Mouse (Mus musculus): Measurements from ENCODE around the gene Btg1. TPM values are rescaled to one million over a fixed set of nuclear protein-coding genes. Genes with fewer than 3 reads are reported as not detected.

Btg1 gene
- polyA plus RNA-seq (2015; fragmentation: Nextera tagmentation; extraction: Ambion mirVana) = 87.6 and 89.2 TPM in 2 replicates

- H3K36me3 ChIP-seq = peaks cover 9% of the 10 kb centered on the region; the same call in 1 of the 2 replicates
- no peaks in the 10 kb centered on the region for H3K27me3 ChIP-seq
- H3K4me2 ChIP-seq (replicated peaks) = peak within 1 kb of the TSS; percentile 47
- WGBS = under 1% methylated on average over 37 of the region's 37 CpGs
- H3K9ac ChIP-seq = peak within 1 kb of the TSS; percentile 85
- peak; percentile 96 for ATAC-seq (ENCODE audit: insufficient number of reproducible peaks, low FRiP score, low TSS enrichment, low read depth)
- H3K27ac ChIP-seq (replicated peaks) = peak within 1 kb of the TSS; percentile 91
- H3K4me1 ChIP-seq = peaks cover 4% of the 10 kb centered on the region
- peak within 1 kb of the TSS; percentile 85 for H3K4me3 ChIP-seq (replicated peaks)
- no peaks in the 10 kb centered on the region for H3K9me3 ChIP-seq (replicated peaks)
These were observed at the start of gene Btg1 for GRCm38 (mm10) chr10:96616709-96617116. TSS of gene Btg1 (plus strand) at chr10:96617006.

GRCm38 (mm10) chr10:96569469-96569868 lies 47.3 kb upstream of the Btg1 start:
- 73% methylated on average over 8 of the region's 8 CpGs for WGBS
- Histone ChIP-seq H3K27me3 (no peaks in the 10 kb centered on the region), H3K27ac (replicated peaks) (no peak overlapping the region), H3K4me3 (replicated peaks) (no peak overlapping the region), H3K36me3 (no peaks in the 10 kb centered on the region), H3K9ac (no peak overlapping the region), H3K9me3 (replicated peaks) (no peaks in the 10 kb centered on the region), H3K4me1 (peaks cover 9% of the 10 kb centered on the region), H3K4me2 (replicated peaks) (no peak overlapping the region)
- no peak for ATAC-seq (ENCODE audit: insufficient number of reproducible peaks, low FRiP score, low TSS enrichment, low read depth)

- H3K4me2 ChIP-seq (replicated peaks) = no peak overlapping the region
- H3K36me3 ChIP-seq = no peaks in the 10 kb centered on the region
- H3K4me1 ChIP-seq = peaks cover 9% of the 10 kb centered on the region
- no peak overlapping the region for H3K4me3 ChIP-seq (replicated peaks)
- 32% methylated on average over 4 of the region's 4 CpGs for WGBS
- 0 out of 2 replicates have a peak overlapping the region, but pooled peaks have one; percentile 13 for H3K27ac ChIP-seq (replicated peaks)
- no peaks in the 10 kb centered on the region for H3K9me3 ChIP-seq (replicated peaks)
- no peaks in the 10 kb centered on the region for H3K27me3 ChIP-seq
- no peak overlapping the region for H3K9ac ChIP-seq
- no peak for ATAC-seq (ENCODE audit: insufficient number of reproducible peaks, low FRiP score, low TSS enrichment, low read depth)
These were observed 45.6 kb upstream of the Btg1 start for GRCm38 (mm10) chr10:96571176-96571575.

- no peaks in the 10 kb centered on the region for H3K9me3 ChIP-seq (replicated peaks)
- ATAC-seq (ENCODE audit: insufficient number of reproducible peaks, low FRiP score, low TSS enrichment, low read depth) = no peak
- 63% methylated on average over 6 of the region's 6 CpGs for WGBS
- H3K9ac ChIP-seq = no peak overlapping the region
- no peaks in the 10 kb centered on the region for H3K27me3 ChIP-seq
- peak overlapping the region; percentile 39; the same call in 1 of the 2 replicates for H3K27ac ChIP-seq (replicated peaks)
- no peak overlapping the region for H3K4me2 ChIP-seq (replicated peaks)
- peaks cover 13% of the 10 kb centered on the region for H3K4me1 ChIP-seq
- H3K36me3 ChIP-seq = no peaks in the 10 kb centered on the region
- H3K4me3 ChIP-seq (replicated peaks) = no peak overlapping the region
These were observed 42.0 kb upstream of the Btg1 start for GRCm38 (mm10) chr10:96574786-96575185.

GRCm38 (mm10) chr10:96575338-96575737 lies 41.5 kb upstream of the Btg1 start:
- Histone ChIP-seq H3K27me3 (no peaks in the 10 kb centered on the region), H3K9ac (no peak overlapping the region), H3K36me3 (no peaks in the 10 kb centered on the region), H3K27ac (replicated peaks) (no peak overlapping the region), H3K4me1 (peaks cover 13% of the 10 kb centered on the region), H3K4me3 (replicated peaks) (no peak overlapping the region), H3K4me2 (replicated peaks) (no peak overlapping the region), H3K9me3 (replicated peaks) (no peaks in the 10 kb centered on the region)
- WGBS = 75% methylated on average over 5 of the region's 5 CpGs
- no peak for ATAC-seq (ENCODE audit: insufficient number of reproducible peaks, low FRiP score, low TSS enrichment, low read depth)

- WGBS = 52% methylated on average over 5 of the region's 5 CpGs
These were observed 37.9 kb upstream of the Btg1 start for GRCm38 (mm10) chr10:96578924-96579323.

GRCm38 (mm10) chr10:96579436-96579835 lies 37.4 kb upstream of the Btg1 start:
- ATAC-seq (ENCODE audit: insufficient number of reproducible peaks, low FRiP score, low TSS enrichment, low read depth) = no peak
- no peaks in the 10 kb centered on the region for H3K27me3 ChIP-seq
- no peak overlapping the region for H3K4me3 ChIP-seq (replicated peaks)
- H3K27ac ChIP-seq (replicated peaks) = peak overlapping the region; percentile 70
- H3K4me2 ChIP-seq (replicated peaks) = no peak overlapping the region
- no peaks in the 10 kb centered on the region for H3K36me3 ChIP-seq
- H3K9me3 ChIP-seq (replicated peaks) = no peaks in the 10 kb centered on the region
- WGBS = 20% methylated on average over 4 of the region's 4 CpGs
- H3K4me1 ChIP-seq = 0 out of 2 replicates have a peak, but pooled peaks cover 9% of the 10 kb centered on the region
- no peak overlapping the region for H3K9ac ChIP-seq

More at GRCm38 (mm10) chr10:96578924-96579323, 37.9 kb upstream of the Btg1 start:
- no peak for ATAC-seq (ENCODE audit: insufficient number of reproducible peaks, low FRiP score, low TSS enrichment, low read depth)
- H3K9ac ChIP-seq = no peak overlapping the region
- H3K9me3 ChIP-seq (replicated peaks) = no peaks in the 10 kb centered on the region
- H3K4me2 ChIP-seq (replicated peaks) = no peak overlapping the region
- H3K36me3 ChIP-seq = no peaks in the 10 kb centered on the region
- no peak overlapping the region for H3K4me3 ChIP-seq (replicated peaks)
- H3K4me1 ChIP-seq = 0 out of 2 replicates have a peak, but pooled peaks cover 9% of the 10 kb centered on the region
- peak overlapping the region; percentile 70 for H3K27ac ChIP-seq (replicated peaks)
- H3K27me3 ChIP-seq = no peaks in the 10 kb centered on the region

- Histone ChIP-seq H3K27me3 (no peaks in the 10 kb centered on the region), H3K4me2 (replicated peaks) (no peak overlapping the region), H3K27ac (replicated peaks) (no peak overlapping the region), H3K4me1 (0 out of 2 replicates have a peak, but pooled peaks cover 9% of the 10 kb centered on the region), H3K9ac (no peak overlapping the region), H3K9me3 (replicated peaks) (no peaks in the 10 kb centered on the region), H3K36me3 (no peaks in the 10 kb centered on the region), H3K4me3 (replicated peaks) (no peak overlapping the region)
- ATAC-seq (ENCODE audit: insufficient number of reproducible peaks, low FRiP score, low TSS enrichment, low read depth) = no peak
- WGBS = 68% methylated on average over 7 of the region's 7 CpGs
These were observed 36.6 kb upstream of the Btg1 start for GRCm38 (mm10) chr10:96580246-96580645.

GRCm38 (mm10) chr10:96581232-96581631 lies 35.6 kb upstream of the Btg1 start:
- no peak overlapping the region for H3K4me2 ChIP-seq (replicated peaks)
- no peak overlapping the region for H3K4me3 ChIP-seq (replicated peaks)
- H3K9ac ChIP-seq = no peak overlapping the region
- H3K27ac ChIP-seq (replicated peaks) = no peak overlapping the region
- 0 out of 2 replicates have a peak, but pooled peaks cover 9% of the 10 kb centered on the region for H3K4me1 ChIP-seq
- no peaks in the 10 kb centered on the region for H3K9me3 ChIP-seq (replicated peaks)
- no peak for ATAC-seq (ENCODE audit: insufficient number of reproducible peaks, low FRiP score, low TSS enrichment, low read depth)
- H3K27me3 ChIP-seq = no peaks in the 10 kb centered on the region
- H3K36me3 ChIP-seq = no peaks in the 10 kb centered on the region
- 47% methylated on average over 6 of the region's 6 CpGs for WGBS

- Histone ChIP-seq H3K9ac (no peak overlapping the region), H3K4me2 (replicated peaks) (no peak overlapping the region), H3K9me3 (replicated peaks) (no peaks in the 10 kb centered on the region), H3K36me3 (no peaks in the 10 kb centered on the region), H3K27ac (replicated peaks) (peak overlapping the region; percentile 71), H3K27me3 (no peaks in the 10 kb centered on the region), H3K4me3 (replicated peaks) (no peak overlapping the region), H3K4me1 (peaks cover 5% of the 10 kb centered on the region; the same call in 1 of the 2 replicates)
- ATAC-seq (ENCODE audit: insufficient number of reproducible peaks, low FRiP score, low TSS enrichment, low read depth) = no peak
- 53% methylated on average over 4 of the region's 4 CpGs for WGBS
These were observed 30.5 kb upstream of the Btg1 start for GRCm38 (mm10) chr10:96586191-96586880.

GRCm38 (mm10) chr10:96586881-96587217 lies 30.0 kb upstream of the Btg1 start:
- H3K36me3 ChIP-seq = no peaks in the 10 kb centered on the region
- no peaks in the 10 kb centered on the region for H3K27me3 ChIP-seq
- 43% methylated on average over 4 of the region's 4 CpGs for WGBS
- H3K4me2 ChIP-seq (replicated peaks) = peak overlapping the region; percentile 19; the same call in 1 of the 2 replicates
- H3K9ac ChIP-seq = no peak overlapping the region
- H3K27ac ChIP-seq (replicated peaks) = peak overlapping the region; percentile 71
- no peaks in the 10 kb centered on the region for H3K9me3 ChIP-seq (replicated peaks)
- no peak overlapping the region for H3K4me3 ChIP-seq (replicated peaks)
- no peak for ATAC-seq (ENCODE audit: insufficient number of reproducible peaks, low FRiP score, low TSS enrichment, low read depth)
- peaks cover 4% of the 10 kb centered on the region; the same call in 1 of the 2 replicates for H3K4me1 ChIP-seq

GRCm38 (mm10) chr10:96588233-96588632 lies 28.6 kb upstream of the Btg1 start:
- peaks cover 4% of the 10 kb centered on the region; the same call in 1 of the 2 replicates for H3K4me1 ChIP-seq
- no peaks in the 10 kb centered on the region for H3K36me3 ChIP-seq
- no peak overlapping the region for H3K4me2 ChIP-seq (replicated peaks)
- WGBS = 66% methylated on average over 6 of the region's 6 CpGs
- H3K27me3 ChIP-seq = no peaks in the 10 kb centered on the region
- no peak overlapping the region for H3K9ac ChIP-seq
- no peak overlapping the region for H3K4me3 ChIP-seq (replicated peaks)
- ATAC-seq (ENCODE audit: insufficient number of reproducible peaks, low FRiP score, low TSS enrichment, low read depth) = no peak
- no peaks in the 10 kb centered on the region for H3K9me3 ChIP-seq (replicated peaks)
- H3K27ac ChIP-seq (replicated peaks) = no peak overlapping the region

All from embryonic facial prominence, embryonic 15.5 days (tissue).